Mouse (Mus musculus) kidney, adult 2 months (tissue): ENCODE results near the gene Fbxl2.

ENCODE experiments used
- CTCF ChIP-seq: fragments of 200-500 bp; conservative IDR thresholded peaks from 2 replicates; pipeline ENCODE4 v1.5.1; 2011; ENCODE audit warnings: low read depth, mild to moderate bottlenecking, control low read depth, low read length, moderate library complexity, mixed read lengths; ENCODE audit not compliant: insufficient read depth, insufficient read length
- POLR2A ChIP-seq: fragments of 200-500 bp; IDR thresholded peaks from one replicate; pipeline ENCODE4 v1.6.1; 2011; ENCODE audit warnings: low read depth, low read length, control low read depth

DNA sequence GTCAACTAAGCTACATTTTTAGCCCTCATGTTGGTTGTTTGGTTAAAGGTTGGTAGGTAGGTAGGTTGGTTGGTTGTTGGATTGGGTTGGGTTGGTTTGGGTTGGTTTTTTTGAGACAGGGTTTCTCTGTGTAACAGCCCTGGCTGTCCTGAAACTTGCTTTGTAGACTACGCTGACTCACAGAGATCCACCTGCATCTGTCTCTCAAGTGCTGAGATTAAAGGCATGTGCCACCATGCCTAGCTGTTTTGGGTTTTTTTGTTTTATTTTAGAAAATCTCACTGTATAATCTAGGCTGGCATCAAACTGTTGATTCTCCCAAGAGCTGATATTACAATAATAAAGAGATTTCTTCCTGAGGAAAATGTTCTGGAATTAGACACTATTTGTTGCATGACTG is 102.6 kb downstream of the Fbxl2 start:
- TF ChIP-seq CTCF (no peak), POLR2A (no peak)
